Mouse (Mus musculus) CD4-positive helper T cell, adult 2 months (primary cell): ENCODE measurements at regions not wholly inside any gene's neighbourhood (a gene's known extent, or its start where the extent isn't known, plus 50 kb on each side); places are given as distances from the start of the nearest gene placed in this dataset.
A peak's percentile ranks its signal among the peaks of the same experiment; 100 is the strongest.
"Not testable (repeated sequence)": the region's sequence is repeated elsewhere in the genome, so short reads cannot be mapped to it uniquely, and the experiment has no call there.

Experiments
- DNase-seq: peaks from one replicate; pipeline ENCODE4 v3.0.0-alpha.2; 2012; ENCODE audit warnings: low read depth, missing footprints, low spot score

DNA sequence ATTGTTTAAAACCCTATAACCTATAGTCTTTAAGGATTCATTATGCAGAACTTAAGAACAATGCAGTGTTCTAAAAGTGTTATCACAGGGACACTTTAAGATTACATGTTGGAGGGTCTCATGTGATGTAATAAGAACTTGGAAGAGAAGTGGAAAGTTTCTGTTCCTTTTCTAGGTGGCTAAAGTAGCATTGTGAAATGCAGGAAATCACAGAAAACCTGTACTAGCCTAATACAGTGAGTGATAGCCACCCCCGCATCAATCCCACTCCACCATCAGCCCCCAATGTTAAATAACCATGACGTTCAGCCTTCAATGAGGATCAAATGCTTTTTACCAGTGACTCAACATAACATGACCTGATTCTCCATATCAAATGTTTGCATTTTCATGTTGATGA, 147.4 kb upstream of the Palmd start:
- no peak for DNase-seq

DNA sequence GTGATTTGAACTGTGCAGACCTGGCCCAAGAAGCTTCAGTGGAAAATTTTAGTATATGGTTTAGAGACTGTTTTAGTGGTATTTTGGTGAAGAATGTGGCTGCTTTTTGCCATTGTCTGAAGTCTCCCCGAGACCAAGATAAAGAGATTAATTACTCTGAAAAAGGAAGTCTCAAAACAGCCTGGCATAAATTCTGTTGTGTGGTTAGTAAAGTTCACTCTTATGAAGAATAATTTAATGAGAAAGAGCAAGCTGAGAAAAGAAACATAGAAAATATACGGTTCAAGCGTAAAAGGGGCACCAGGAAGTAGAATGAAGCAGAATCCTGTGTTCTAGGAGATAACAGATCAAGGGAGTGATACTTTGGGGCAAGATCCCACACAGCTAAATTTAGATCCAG, 144.0 kb upstream of the Palmd start:
- DNase-seq, result no peak

DNA sequence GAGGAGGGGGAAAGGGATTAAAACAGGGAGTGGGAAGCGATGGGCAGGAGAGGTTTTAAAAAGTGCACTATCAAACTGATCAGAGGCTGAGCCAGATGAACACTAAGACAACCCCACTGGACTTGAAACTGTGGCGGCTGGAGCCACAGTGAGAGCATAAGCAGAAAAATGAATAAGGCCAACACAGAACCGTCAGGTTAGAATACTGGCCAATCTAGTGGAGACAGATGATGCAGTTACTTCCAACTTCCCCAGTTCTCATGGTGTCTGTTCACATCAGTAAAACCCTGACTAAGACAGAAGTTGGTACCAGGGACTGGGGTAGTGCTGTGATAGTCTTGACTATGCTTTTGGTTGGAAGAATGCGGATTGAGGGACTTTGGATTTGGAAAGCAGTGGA, 143.5 kb upstream of the Palmd start:
- no peak for DNase-seq

DNA sequence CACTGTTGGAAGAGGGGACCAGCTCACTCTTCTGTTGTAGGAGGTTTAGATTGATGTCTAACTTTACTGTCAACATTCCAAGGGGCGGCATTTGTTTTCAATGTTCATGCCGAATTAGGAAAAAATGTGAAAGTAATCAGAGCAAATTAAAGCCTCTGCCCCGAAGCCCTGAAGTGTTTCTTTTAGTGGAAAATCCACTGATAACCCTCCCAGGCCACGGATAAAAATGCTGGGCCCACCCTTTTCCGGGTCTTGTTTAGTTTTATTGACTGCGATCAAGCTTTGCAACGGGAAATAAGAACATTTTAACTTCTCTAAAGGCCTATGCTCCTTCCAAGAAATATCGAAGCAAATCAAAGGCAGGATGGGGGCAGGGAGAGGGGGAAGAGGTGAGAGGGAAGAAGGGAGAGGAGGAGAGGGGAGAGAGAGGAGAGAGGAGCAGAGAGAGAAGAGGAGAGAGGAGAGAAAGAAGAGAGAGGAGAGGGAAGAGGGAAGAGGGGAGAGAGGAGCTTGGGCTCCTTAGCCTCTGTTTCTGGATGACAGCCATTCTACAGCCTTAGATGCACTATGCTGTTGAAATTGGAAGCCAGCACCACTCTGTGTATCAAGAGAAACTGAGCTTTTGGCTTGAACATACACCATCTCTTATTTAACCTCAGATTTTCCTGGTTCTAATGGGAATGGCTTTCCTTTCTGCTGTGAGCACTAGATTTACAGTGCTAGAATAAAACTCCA, 140.3 kb upstream of the Palmd start:
- no peak for DNase-seq

DNA sequence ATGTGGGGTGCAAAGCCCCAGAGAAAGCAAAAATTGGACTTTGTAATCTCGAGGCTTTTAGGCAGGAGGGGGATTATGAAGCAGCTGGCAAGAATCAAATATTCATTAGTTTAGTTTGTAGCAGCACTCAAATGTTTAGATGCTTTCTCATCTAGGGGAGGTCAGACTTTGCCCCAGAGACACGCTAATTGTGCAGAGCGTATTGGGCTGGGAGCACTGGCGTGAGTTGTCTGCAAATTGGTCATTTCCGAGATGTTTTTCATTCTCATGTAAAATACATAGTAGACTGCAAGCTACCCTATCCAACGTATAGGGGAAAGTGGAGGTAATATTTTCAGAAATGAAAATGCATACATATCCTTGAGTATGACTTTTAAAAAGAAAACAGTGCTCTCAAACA, 139.2 kb upstream of the Palmd start:
- no peak for DNase-seq

DNA sequence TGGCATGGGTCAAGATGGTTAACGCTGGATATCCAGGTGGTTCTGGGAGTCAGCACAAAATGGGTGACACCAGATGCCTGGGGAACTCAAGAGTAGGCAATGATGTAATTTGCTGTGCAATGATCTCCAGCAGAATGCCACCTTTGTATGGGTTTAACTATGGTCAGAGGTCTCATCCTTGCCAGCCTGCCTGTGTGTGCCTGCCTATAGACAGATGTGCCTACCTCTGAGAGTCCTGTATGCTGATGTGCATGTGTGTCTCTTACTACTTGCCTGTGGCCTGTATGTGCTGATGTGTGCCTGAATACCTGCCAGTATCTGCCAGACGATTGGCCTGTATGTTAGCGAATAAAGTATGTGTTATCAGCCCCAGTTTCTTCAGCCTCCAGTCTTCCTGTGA, 138.6 kb upstream of the Palmd start:
- DNase-seq, result no peak

DNA sequence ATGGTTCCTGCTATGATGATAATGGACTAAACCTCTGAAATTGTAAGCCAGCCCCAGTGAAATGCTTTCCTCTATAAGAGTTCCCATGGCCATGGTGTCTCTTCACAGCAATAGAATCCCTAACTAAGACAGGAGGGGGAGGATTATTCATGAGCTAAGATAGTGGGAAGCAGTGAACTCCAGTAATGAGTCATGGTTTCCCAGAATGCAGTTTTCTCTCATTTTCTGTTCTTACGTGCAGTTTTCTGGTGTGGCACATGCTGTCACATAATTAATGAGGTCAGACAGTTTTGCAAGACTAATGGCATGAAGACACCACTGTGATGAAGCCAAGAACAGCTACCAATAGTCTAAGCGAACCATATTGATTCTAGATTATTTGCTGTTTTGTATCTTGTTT, 118.9 kb upstream of the Palmd start:
- no peak for DNase-seq

DNA sequence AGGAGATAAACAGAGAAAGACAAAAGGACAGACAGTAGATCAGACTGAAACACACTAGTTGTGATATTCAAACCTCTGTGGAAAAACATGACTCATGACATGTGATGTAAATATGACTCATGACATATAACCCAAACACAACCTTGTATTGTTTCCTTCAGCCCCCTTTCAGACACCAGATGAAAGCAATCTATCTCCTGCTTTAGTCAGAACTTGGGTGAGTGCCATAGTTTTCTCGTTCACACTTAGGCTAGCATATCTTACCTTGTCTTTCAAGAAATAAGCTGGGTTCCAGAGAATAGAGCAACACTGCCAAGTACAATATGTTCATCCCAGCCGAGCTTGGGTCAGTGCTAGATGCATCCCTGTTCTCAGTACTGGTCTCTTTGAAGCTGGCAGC, 107.9 kb upstream of the Palmd start:
- no peak for DNase-seq

DNA sequence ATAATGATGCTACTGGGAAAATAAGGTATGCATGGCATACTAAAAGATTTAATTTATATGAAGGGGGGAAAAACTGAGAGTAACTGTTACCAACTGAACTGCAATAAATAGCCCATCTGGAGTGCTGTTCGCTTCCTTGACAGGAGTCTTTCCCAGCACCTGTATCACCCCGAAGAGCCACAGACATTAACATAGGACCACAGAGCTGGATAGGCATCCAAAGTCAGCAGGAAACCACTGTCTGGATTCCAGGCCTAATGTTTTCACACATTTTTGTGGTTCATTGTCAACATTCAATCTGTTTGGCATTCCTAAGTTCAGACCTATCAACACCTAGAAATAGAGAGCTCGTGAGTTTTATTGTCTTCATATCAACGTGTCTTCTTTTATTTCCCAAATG, 104.6 kb upstream of the Palmd start:
- no peak for DNase-seq

DNA sequence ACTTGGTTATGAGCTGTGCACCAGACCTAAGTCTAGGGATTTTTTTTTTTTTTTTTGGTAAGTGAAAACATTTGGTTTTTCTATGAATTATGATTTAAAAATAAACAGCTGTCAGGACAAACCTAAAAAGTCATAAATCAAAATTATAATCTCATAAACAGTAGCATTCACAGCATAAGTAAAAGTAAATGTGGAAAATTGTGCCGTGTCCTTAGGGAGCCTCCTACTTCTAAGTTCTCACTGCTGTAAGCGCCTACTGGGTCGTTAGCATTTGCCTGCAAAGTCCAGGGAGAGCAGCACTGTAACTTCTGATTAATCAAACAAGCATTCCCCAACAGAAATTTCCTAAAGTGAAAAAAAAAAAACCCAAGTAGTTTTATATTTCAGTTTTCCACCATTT, 104.2 kb upstream of the Palmd start:
- DNase-seq, result no peak

DNA sequence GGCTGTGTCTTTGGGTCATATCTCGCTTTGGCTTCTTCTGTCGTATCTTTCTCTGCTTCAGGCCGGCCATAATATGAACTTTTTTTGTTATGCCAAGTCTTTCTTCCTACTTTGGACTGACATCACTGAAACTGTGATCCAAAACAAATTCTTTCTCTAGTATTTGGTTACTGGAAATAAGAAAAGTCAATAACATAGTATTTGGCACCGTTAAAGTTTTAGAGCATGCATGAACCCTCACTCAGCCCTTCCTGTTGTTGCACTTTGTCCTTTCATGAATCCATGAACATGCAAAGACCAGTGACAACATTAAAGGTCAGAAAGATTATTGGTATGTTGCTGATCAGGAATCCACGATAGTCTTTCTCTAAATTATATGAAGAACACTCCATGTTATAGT, 103.1 kb upstream of the Palmd start:
- DNase-seq, result no peak

DNA sequence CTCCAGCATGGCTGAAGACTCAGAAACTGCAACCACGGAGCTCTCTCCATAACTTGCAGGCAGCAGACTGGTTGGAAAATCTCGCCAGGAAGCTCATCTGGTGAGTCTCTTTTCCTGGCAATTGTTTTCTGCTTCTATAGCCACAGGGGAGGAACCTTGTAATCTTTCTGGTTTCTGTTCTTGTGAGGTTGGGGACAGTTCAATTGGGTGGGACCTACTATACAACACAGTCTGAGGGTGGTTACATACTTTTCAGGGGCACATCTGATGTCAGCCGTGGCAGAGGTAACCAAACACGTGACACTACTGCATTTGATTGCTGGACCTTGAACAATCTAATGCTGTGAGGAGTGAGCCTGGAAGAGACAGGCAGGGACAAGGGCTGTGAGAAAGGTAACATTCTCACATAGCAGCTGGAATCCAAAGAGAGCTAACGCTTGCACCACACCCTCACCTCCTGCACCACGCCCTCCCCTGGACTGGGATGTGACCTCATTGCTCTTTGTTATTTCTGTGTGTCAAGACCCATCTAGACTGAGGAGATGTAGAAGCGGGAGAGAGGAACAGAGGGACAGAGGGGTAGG, 98.8 kb upstream of the Palmd start:
- DNase-seq, result no peak

DNA sequence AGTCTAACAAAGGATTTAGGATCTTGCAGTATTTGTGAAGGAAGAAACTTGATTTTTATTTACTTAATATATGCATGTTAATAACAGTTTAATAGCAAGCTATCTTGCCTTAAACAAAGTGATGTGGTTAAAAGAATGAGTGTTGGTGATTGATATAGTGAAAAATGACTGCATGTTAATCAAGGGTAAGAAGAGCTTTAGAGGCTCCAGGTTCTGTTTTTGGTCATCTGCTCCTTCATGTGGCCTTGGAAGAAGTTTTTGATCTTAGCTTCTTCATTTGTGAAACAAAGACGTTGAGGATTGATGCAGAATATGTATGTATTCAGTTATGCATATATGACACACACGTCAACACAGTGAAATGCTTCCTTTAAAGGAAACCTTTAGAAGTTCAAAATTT, 97.1 kb upstream of the Palmd start:
- DNase-seq, result no peak

DNA sequence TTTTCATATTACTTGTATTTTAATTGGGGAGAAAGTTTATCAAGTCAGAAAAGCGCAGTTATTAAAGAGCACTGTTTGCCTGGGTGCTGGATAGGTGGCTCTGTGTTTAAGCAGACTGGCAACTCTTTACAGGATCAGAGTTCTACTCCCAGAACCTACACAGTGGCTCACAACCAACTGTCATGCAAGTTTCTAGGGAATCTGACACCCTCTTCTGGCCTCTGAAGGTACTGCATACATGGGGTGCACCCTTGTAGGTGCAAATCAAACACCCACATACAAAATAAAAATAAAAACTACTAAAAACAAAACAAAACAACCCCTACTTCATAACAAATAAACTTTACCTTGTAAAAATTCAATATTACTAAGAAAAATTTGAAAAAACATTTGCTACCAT, 93.0 kb upstream of the Palmd start:
- DNase-seq, result no peak

DNA sequence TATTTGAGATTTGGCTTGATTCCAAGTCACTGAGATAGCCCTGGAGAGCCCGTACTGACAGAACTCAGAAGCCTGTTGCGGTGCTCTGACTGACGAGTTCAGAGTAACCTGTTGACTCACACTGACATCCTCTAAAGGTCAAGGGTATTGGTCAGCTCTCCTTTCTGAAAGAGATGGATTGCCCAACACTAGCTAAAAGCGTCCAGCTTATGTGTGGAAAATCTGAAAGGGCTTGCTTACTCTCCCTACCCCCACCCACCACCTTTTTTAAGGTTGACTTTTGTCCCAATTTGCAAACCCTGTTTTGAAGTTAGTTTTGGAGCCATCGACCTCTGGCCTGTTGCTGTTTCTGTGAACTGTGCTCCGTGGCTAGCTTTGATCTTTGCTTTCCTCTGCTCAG, 92.4 kb upstream of the Palmd start:
- DNase-seq, result no peak

DNA sequence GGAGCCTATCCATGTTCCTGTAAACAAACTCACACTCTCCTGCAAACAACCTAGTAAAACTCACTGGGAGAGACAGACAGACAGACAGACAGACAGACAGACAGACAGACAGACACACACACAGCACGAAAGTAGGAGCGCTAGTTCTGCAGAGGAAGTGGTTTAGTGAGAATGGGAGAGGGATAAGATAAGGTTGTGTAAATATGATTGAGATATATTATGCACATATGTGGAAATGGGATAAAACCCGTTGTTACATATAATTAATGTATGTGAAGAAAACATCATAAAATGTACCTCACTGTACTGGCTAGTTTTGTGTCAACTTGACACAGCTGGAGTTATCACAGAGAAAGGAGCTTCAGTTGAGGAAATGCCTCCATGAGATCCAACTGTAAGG, 85.9 kb upstream of the Palmd start:
- DNase-seq, result not testable (repeated sequence)

DNA sequence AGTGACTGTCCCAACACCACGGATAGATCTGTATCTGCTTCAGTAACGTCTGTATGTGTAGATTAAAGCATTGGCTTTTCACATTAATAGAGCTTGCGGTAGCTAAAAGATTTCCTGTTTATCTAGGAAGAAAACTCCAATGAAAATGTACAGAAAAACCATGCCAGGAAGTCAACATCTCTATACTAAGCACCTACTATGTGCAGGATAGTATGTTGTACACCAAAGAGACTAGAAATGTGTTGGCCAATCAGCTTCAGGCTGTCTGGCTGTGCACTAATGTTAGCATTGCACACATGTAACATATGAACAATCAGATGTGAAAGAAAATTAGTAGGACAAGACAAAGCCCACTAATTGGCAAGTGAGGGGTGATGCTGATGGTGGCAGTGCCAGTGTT, 82.6 kb upstream of the Palmd start:
- no peak for DNase-seq

DNA sequence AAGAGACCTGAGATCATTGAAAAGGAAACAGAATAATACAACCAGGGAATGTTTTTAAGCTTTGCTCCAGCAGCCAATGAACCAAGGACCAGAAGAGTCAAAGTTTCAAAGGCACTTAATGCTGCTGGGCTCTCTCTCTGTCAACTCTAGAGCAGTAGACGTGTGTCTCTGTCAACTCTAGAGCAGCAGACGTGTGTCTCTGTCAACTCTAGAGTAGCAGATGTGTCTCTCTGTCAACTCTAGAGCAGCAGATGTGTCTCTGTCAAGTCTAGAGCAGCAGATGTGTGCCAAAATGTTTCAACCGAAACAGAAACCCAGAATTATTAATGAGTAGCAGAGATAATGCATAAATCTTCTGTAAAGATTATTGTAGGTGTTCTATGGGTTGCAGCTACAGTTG, 82.1 kb upstream of the Palmd start:
- no peak for DNase-seq

DNA sequence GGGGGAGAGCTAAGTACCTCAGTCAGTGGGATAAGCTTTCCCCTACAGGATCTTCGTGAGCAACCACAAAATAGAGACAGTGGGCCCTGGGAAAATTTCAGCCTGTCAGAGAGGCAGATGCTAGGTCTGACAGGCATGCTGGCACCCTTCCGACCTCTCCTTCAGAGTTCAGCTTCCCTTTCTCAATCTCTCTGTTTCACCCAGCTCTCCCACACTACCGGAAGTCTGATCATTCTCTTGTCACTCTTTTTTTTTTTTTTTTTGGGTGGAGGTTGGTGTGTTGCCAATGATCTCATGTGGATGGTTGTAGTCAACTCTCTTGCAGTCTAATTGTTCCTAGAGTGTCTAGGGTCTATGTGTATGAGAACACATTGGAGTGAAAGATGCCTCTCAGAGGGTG, 80.6 kb upstream of the Palmd start:
- DNase-seq, result no peak

DNA sequence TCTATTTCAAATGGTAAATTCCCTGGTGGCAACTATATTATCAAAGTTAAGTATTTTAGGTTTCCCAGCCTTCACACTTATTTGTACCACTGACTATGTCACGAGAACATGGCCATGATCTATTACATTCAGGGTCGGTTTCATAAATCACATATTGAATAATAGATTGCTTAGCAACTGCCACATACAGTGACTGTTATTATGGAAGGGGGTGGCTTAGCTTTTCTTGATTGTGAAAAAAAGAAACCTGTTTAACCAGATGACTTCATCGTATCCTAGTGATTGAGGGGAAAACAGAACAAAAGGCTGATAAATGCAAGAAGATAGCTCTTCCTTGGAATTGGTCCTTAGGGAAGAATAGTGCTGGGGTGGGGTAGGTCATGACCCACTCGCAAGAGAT, 76.0 kb upstream of the Palmd start:
- DNase-seq, result no peak

DNA sequence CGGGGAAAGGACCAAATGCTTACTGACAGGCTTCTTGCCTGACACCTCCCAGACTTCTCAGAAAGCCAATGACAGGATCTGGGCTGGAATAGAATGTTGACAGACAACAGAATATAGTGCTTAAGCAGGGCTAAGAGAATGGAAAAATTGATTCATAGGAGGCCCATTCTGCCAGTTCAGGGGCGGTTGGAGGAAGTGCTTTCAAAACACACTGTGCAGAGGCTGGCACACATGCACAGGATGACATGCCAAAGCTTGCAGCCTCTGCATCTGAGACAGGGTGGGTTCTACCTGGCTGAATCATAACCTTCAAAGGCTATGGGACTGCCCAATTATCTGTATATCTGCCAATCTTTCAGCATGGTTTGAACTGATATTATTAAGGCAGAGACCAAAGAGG, 75.5 kb upstream of the Palmd start:
- peak; percentile 7 for DNase-seq

DNA sequence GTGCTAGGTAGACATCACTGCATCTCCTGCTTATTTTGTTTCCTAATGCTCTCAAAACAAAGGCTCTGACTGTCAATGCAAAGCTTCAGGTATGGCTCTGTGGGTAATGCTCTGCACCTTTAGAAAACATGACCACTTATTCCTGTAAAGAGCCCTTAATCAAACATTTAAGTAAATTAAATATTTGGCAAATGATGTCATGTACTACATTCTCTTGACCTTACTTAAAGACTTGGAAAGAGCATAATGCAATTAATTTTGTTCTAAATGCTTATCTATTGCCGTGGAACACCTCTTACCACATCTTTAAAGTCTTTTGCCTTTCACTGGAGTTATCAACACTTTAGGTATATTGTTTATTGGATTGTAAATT, 70.1 kb upstream of the Palmd start:
- DNase-seq, result no peak

DNA sequence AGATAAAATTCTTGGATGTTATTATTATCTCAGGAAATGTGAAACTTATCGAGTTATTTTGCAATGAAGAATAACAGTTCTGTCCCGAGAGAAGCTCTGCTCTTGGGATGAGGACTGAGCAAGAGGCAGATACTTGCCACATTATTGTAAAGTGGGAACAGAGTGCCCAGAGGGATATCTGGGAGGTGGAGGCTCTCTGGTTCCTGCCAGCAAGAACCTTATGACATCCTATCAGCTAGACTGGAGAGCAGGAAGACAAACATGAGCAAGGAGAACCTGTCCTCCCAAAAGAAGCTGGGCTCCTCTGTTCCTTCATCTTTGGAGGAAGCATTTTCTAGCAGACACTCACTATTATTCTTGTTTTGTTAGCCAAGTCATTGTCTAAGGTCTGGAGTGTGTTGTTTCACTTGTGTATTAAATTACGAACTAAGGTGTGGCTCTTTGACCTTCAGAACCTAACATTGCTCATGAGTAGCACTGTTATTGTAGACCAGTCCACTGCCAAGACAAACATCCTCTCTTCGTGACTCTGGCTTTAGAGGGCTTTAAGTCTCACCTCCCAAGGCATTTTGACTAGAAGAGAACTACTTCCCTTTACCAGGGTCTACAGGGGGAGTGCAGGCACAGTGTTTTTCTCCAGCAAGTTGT, 69.6 kb upstream of the Palmd start:
- DNase-seq, result no peak
